Mouse (Mus musculus): ENCODE measurements at regions not wholly inside any gene's neighbourhood (a gene's known extent, or its start where the extent isn't known, plus 50 kb on each side); places are given as distances from the start of the nearest gene placed in this dataset.

DNA sequence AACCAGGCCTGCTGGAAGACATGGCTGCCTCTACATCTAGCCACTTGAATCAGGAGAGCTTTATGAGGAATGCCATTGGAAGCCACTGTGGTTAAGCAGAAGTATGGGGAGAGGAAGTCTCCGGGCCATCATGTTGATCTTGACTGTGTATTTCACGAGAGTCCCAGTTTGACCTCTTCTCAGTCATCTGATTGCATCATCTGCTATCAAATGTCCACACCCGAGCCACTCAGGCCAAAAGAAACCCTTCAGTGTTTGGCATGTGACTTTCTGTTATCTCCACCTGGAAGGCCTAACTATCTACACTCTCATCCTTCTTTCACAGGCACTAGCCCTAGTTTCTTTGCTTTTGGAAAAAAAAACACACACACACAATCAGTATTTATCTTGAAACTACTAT is 186.9 kb upstream of the Id2 start:
- DNase-seq = no peak

DNA sequence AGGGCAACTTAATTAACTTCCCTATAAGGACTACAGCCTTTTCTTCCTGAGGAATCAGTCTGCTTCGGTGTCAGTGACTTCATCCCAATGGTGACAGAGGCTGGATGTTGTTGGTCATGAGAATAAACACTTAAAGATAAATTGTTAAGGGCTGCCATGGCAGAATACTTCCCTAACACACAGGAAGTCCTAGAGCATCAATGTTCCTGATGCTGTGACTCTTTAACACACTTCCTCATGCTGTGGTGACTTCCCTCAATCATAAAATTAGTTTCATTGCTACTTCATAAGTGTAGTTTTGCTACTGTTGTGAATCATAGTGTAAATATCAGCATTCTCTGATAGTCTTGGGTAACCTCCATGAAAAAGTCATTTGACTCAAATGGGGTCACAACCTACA is 184.5 kb upstream of the Id2 start:
- DNase-seq = no peak

DNA sequence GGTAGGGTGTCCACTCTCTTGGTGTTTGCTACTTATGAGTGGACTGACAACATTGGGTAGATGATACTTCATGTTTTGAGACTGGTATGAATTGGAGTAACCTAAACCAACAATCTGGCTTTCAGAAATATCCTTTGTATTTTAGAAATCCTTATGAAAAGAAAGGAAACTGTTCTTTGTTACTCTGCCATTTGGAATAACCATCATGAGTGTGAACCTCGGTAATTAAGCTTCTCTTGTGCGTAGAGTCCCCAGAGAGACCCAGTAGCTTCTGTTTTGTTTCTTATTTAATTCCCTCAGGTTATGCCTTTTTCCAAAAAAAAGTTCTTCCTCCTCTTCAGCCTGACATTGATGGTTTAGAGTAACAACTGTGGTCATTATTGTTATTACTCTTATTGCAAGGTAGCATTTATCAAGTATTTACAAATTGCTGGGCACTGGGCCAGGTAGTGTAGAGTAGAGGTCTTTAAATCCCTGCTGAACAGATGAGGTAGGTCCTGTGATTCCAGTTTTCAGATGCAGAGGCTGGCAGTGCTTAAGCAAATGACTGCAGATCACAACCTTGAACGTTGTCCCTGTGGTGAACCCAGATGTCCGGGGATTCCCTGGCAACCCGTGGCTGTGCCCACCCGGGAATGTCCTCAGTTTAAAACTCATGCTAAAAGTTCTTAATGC is 176.8 kb upstream of the Id2 start:
- no peak for DNase-seq

DNA sequence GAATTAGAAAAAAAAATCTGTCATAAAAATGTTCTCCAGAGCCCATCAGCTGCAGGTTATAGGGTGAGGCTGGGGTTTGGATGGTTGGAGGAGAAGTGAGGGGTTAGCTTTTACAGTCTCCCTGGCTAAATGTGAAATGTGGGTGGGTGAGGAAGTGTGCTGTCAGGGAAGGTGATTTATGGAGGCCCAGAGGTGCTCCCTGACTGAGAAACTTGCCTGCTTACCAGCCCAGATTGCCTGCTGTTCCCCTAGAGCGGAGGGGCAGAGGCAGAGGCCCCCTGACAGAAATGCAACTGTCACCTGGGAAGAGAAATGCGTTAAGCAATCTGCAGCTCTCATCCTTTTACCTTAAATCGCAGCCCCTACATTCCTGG is 175.8 kb upstream of the Id2 start:
- no peak for DNase-seq

DNA sequence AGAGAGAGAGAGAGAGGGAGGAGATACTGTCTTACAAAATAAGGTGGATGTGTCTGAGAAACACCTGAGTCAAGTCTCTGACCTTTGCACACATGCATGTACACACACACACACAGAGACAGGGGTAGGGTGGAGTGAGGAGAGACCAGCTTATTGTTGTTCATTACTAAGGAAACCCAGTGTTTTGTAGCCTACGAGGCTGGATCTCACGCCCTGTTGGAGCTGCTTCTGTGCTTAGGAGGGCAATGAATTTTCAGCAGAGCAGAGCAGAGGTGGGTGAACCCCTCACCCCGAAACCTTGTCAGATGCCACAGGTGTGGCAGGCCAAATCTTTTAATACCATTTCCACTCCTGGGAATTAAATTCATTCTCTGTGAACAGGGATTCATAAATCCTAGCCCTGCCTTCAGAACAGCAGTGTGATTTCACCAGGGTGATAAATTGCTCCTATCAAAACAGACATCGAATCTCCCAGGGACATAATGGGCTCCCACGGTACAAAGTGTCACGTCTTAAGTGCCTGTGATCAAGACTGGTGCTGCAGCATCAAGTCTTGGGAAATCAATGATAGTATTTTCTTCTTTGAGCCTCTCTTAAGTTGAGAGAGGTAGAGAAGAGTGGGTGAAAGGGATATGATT is 175.3 kb upstream of the Id2 start:
- no peak for DNase-seq

DNA sequence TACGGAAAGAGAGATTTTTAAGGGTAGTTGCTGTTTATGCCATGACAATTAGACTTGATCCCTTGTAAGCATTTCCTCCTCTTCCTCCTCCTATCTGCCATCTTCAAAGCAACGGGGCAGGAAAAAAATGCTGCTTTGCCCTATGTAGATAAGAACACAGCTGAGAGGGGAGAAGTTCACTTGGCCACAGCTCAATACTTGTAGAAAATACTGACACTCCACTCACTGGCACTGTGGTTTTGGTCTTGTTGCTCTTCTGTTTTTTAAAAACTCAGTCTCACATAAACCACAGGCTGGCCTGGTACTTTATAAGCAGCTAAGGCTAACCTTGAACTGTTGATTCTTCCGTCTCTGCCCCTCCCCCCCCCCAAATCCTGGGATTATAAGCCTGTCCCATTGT is 172.9 kb upstream of the Id2 start:
- DNase-seq = no peak

DNA sequence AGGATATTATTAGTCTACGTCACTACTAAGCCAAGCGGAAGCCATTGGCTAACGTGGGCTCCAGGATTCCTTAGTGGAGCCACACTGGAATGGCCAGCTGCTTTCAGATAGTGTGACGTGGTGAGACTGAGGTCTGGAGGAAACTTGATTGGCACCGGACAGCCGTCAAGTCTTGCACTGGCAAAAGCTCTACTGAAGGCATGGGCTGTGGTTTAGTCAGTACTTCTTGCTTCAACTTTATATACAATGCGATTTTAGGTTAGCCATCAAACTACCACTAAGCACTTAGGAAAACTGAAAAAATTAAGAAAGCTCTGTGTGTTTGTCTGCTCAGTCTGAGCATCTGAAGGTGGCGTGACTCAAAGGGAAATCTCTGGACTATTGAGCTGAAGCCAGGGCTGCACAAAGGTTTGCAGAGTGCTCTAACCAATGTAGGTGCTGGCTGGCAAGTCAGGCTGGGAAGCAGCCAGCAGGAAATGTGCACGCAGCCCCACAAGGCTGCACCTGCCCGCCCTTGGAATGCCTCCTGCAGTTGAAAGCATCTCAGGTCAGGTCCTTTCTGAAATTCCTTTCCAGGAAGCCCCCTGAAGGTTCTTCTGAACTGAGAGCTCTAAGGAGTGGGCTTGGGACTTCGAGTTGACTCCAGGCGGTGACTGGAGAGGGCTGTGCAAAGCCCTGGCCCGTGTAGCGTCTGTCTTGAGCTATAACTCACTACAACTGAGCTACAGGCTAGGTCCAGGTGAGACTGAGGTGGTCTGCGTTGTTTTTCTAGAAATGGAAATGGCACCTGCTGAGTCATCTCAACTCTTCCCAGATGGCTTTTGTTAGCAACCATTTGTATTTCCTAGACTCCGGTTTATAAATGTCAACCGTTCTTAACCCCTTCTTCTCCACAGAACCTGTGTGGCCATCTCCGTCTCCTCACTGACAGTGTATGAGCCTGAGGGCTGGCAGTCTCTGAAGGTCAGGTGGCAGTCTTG is 172.2 kb upstream of the Id2 start:
- DNase-seq = no peak

DNA sequence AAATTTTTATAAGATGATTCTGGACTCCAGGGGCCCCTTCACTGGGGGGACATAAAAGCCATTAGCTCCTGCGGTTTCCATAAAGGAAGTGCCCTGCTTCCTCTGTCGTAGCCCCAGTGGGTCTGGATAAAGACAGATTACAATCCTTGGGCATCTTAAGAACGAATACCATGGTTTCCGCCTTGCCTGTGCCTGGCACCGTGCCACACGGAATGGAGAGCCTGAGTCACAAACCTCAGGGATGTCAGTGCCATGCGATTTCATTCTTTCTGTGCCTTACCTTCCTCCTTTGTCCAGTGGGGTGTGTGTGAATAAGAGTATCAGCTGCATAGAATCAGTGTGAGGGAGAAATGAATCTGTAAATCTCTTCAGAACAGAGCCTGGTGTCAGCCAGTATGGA is 171.4 kb upstream of the Id2 start:
- DNase-seq = no peak

DNA sequence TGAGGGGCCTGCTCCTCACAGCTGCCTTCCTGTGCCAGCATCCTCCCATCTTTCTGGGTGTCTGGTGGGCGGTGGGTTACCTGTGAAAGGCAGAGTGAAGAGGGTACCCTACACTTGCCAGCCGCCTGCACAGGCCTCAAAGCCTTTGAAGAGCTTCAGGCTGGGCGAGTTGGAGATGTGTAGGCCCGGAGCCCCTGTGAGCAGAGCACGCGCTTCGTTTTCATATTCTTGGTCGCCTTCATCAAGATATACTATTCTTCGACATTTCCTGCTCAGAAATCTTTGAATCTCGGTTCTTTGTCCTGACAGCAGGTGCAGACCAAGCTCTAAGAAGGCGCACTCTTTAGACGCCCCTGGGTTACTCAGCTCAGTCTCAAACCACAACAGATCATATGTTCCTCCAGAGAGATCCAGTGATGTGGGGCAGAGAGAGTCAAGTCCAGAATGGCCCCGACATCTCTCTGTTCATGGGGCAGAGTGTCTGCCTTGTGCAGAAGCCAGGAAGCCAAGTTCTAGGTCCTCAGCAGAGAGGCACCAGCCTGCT is 170.7 kb upstream of the Id2 start:
- DNase-seq = no peak

DNA sequence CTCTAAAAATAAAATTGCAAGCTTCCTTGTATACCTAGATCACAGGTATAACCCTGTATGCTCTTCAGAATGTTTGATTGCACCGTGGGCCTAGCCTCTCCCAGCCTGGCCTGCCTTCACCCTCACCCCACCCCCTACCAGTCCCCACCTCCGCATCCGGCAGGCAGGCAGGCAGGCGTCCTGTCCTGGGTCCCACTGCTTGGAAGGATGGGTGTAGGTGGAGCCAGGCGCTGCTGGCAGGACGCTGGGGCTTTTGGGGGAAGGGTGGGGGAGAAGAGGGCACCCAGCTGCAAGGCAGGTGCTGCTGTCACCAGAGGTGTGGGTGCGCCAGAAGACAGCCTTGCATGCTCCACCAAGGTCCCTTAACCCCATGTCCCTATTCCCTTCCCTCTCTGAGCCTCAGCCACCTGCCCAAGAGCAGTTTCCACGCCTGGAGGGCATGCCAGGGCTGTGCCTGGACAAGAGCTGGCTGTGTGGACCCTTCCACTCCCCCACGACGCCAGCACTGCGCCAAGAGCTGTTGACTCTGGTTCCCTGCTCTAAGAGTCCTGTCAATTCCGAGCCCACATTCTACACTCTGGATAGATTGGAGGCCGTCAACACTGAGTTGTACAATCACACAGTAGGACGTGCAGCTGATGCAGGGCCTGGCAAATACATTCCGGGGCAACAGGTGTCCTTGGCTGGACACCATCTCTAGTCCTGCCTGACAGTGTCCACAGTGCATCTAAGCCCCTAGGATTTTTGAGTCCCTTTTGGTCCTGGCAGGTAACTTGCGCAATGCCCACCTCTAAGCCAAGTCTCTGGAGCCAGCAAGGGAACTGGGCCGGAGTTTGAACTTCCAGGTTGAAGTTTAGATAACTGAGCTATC is 170.0 kb upstream of the Id2 start:
- no peak for DNase-seq

DNA sequence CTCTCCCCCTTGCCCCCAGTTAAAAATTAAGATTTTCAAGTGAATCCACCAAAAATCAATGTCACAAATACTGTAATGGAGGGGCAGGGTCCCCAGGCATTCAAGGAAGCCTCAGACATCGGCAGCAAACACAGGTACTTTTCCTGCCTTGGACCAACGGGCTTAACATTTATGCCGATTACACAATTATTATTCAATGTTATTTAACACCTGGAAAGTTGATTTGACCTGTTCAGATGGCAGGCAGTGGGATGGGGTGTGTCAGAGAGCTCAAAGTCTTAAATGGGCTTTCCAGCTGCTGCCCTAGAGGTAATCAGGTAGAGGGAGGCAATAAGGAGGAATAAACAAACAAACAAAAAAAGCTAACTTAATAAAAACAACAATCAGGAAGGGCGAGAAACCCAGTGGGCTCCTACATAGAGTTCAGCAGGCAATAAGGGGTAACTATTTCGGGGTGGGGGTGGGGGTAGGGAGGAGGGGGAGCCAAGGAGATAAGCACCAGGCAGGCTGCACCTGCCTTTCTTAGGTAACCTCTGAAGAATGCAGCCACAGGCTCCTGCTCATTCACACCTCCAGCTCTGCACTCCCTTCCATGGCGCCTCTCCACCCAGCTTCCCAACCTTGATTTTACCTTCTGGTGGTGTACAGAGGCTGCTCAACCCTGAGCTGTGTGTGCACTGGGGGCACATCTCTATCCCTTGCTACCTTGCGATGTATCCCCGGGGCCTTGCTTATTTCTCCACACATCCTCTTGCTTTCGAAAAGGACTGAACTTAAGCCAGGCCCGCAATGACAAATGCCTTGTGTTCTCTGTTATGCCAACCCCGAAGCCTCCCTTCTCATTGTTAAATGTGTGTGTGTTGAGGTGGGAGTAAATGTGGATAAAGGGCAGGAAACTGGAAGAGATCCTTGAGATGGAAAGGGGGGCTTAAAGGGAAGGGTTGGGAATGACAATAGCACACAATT is 168.9 kb upstream of the Id2 start:
- DNase-seq = no peak

DNA sequence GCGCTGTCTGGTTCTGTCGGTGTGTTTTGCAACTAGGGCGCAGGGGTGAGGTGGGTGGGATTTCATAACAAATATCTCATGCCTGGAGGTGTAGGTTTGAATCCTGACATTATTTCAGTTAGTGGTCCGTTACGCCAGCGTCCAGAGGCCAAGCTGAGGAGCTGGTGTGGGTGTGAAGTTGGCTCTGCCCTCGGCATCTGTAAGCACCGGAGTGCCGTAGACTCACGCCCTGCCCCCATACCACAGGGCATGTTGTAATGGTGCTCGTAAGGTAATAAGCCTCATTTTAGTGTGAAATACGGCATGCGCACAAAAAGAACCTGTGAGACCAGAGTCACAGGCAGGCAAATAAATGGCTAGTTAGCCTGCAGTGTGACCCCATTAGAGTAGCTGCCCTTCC is 168.1 kb upstream of the Id2 start:
- no peak for DNase-seq

DNA sequence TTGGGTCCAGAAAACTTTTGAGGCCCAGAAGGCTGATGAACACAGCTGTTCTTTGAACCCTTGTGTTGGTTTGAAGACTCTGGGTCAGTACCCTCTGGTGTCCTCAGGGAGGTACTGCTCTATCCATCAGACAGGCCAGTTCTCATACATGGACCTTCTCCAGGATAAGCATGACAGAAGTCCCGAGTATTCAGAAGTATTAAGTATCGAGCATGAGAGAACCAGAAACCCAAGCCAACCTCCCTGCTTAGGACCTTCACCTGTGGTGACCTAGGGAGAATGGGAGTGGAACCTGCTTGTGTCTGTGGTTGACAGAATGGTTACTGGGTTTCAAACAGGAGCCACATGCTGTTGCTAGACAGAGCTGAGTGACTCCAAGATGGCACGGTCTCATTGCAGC is 167.5 kb upstream of the Id2 start:
- no peak for DNase-seq

DNA sequence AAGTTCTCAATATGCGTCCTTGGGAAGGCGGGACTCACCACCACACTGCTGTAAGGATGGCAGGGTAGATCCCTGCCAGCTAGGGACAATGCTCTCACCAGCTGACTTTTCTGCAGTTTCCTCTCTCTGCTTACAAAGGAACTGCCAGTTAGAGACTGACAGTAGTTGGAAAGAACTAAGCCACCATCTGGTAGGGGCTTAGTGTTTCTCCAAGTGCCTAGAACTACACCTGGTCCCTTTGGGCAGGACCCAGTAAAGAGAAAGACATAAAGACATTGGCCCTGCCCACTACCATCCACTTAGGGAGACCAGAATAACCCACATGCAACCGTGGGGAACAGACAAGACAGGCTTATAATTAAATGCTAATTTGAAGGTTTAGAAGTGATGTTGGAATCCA is 165.5 kb upstream of the Id2 start:
- no peak for DNase-seq

DNA sequence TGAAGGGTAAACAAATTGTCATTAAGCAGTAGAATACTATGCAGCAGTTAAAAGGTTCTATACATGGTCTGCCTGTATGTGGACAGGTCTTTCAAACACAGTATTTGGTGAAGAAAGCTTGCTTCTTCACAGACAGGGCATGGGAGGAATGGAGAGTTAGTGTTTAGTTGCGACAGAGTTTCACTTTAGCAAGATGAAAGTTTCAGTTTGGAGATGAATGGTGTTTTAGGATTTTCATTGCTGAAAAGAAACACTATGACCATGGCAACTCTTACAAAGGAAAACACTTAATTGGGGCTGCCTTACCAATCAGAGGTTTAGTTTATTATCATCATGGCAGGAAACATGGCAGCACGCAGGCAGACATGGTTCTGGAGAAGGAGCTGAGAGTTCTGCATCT is 162.2 kb upstream of the Id2 start:
- no peak for DNase-seq

DNA sequence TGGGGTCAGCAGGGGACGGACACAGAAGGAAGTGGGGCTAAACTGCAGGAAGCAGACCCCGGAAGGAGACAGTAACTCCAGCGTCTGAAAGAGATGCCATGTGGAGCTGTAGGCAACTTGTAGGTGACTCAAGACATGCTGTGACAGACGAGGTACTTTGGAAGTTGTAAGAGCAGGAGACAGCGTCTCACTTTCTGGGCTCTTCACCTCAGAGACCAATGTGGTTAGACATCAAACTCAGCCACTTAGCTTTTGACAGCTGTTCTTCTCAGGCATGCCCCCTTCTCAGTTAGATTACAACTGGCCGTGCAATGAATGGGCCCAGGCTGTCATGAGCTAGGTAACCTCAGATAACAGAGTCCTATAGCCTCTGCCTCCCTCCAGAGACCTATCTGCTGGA is 159.3 kb upstream of the Id2 start:
- DNase-seq = no peak

DNA sequence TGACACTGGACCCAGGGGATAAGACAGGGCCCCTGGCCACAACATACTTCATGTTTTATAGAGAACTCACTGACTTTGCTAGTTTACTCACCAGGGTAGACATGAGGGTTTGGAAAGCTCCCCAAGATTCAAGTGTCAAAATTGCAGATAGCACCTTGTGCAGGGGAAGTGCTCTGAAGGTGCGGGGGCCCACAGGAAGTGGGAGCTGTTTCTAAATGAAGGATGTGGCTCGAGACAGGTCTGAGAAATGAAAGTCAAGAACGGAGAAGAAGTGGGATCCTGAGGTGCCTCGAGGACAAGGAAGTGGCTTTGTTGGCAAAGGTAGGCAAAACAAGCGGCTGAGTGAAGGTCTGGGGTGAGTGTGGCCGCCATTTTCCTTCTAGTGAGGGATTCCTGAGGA is 157.8 kb upstream of the Id2 start:
- no peak for DNase-seq

DNA sequence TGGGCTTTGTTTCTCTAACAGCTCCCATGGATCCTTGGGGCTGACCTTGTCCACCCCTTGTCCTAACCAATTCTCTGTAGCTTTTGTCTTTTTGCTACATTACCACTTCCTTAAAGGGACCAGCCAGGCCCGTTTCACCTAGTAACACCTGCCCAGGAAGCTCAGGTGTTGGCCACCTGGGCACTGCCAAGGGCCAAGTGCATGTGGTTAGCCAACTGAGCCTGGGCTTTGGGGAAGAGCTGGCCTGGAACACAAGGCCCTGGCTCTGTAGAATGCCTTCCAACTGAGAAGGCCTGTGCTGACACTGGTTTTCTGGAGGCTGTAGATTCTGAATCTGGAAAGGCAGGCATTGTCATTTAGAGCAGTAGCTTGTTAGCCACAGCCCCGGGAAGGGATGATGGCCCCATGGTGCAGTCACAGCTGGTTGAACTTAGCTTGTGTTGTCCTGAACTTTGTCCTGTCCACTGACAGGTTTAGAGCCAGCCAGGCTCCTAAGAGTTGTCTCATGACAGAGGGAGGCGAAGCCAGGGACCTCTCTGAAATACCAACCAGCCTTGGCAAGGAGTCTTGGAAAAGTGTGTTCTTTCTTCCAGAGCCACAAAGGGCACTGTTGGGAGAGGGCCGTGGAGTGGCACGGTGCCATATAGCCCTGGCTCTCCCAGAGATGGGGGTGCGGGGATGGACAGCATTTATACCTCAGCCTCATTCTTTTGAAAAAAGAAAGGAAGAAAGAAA is 156.0 kb upstream of the Id2 start:
- DNase-seq = no peak

DNA sequence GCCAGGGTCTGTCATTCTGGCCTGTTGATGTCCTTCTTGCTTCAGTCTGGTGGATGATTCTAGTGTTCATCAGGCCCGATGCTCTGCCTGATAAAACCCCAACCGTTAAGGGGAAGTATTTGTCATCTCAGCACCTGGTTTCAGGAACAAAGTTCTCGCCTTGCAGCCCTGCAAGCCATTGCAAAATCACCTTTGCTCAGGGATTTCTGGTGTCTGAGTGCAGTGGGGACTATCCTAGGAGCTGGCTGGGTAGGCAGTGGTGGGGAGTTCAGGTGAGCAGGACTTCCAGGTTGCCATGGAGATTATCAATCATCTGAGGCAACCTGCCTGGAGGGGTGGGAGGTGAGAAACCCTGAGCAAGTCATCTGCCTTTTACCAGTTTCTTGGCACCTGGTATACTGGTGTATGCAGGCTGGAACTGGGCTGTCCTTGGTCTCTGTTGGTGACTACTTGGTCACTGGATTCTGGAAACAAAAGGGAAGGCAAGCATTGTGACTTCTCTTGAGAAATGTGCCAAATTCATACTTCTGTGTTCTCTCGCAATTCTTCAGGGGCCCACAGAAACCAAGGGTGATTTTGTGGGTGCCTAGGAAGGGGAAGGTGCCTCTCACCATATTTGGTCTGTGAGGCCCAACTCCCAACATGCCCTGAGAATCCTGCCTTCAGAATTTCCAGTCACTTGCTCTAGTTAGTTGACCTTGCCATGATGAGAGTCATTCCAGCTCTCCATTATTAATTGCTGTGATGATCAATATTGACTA is 154.7 kb upstream of the Id2 start:
- no peak for DNase-seq

DNA sequence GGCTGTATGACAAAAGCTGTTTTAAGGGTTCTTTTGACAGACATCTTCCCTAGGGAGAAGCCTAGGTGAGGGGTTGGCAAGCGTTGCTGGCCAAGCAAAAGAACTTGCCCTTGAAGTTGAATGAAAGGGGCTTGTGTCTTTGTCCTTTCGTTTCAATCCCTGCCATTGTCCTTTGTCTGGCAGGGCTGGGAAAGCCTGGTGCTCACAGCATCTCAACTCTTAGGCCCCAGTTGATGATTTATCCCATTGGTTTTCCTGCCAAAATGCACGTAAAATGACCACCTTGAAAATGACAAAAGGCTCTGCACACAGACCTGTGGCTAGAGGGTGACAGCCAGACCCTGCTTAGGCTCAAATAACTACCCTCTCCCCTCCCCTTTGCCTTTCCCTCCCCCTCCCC is 153.9 kb upstream of the Id2 start:
- no peak for DNase-seq

All from cerebellum, adult 9-10 months (tissue).